In the genomic region with DNA sequence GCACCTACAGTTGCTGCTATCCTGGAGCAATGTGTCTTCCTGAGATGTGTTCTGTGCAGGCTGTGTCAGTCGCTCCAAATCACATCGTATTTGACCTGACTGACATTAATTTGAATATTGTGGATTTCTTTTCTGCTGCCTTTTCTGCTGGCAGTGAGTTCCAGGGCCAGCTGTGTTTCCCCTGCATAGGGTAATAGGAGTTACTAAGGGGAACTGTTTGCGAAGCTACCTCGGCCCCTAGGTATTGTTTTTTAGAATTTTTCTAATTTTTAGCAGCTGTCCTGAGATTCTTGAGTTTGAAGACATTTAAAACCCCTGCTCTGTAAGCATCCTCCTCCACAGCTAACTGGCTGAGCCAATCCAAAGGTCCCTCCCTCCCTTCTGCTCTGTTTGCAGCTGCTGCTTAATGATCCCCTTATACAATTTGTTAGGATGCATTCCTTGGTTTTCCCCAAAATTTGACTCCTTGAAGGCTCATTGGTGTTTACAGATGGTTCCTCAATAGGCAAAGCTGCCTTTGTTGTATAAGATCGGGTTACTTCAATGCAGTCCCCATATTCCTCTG, we compare ENCODE assay signal across 9 mouse cellular contexts. TPM values are rescaled to one million over a fixed set of nuclear protein-coding genes. Genes with fewer than 3 reads are reported as not detected.
DNase-seq lines count a peak whose midpoint lies in the region; ATAC-seq lines count a peak whose summit lies in the region.
"Had no signal": no experiment of that assay in that cellular context is flagged by ENCODE, and none has a peak within 500 bp of the region (broad histone marks: within the 10 kb centered on the region; RNA-seq: fewer than 3 reads in every experiment).

No protein-coding gene starts in this region.

- H3K4me3 ChIP-seq in kidney, embryonic 14.5 days (ENCODE audit: low read length): peak overlapping the region; percentile 52
- peak overlapping the region; percentile 65 for H3K4me3 ChIP-seq in embryonic facial prominence, embryonic 10.5 days
- peak overlapping the region; percentile 41 for H3K4me3 ChIP-seq in hindbrain, embryonic 12.5 days
- peak overlapping the region; percentile 54 for H3K4me3 ChIP-seq in midbrain, embryonic 12.5 days

- 19% methylated on average over 5 of the region's 5 CpGs for WGBS in kidney, embryonic 14.5 days
- 24% methylated on average over 5 of the region's 5 CpGs for WGBS in embryonic facial prominence, embryonic 10.5 days
- WGBS in hindbrain, embryonic 12.5 days: 34% methylated on average over 5 of the region's 5 CpGs
- 32% methylated on average over 5 of the region's 5 CpGs for WGBS in midbrain, embryonic 12.5 days

- H3K9ac ChIP-seq in kidney, embryonic 14.5 days (ENCODE audit: low read depth, low read length): peak overlapping the region; percentile 51; the same call in 1 of the 2 replicates
- peak overlapping the region; percentile 63; the same call in 1 of the 2 replicates for H3K9ac ChIP-seq in hindbrain, embryonic 12.5 days
- peak overlapping the region; percentile 65 for H3K9ac ChIP-seq in midbrain, embryonic 12.5 days (replicated peaks)

- no peak overlapping the region for H3K27ac ChIP-seq in kidney, embryonic 14.5 days (ENCODE audit: low read depth, low read length)
- H3K27ac ChIP-seq in embryonic facial prominence, embryonic 10.5 days (replicated peaks): peak overlapping the region; percentile 75; the same call in 1 of the 2 replicates
- H3K27ac ChIP-seq in hindbrain, embryonic 12.5 days: peak overlapping the region; percentile 75
- peak overlapping the region; percentile 82 for H3K27ac ChIP-seq in midbrain, embryonic 12.5 days (replicated peaks)
- H3K27ac ChIP-seq: macrophage had no signal

- H3K9me3 ChIP-seq in kidney, embryonic 14.5 days (ENCODE audit: control insufficient read depth, low read length): no peaks in the 10 kb centered on the region
- H3K9me3 ChIP-seq in embryonic facial prominence, embryonic 10.5 days: no peaks in the 10 kb centered on the region
- H3K9me3 ChIP-seq in hindbrain, embryonic 12.5 days (replicated peaks): no peaks in the 10 kb centered on the region
- no peaks in the 10 kb centered on the region for H3K9me3 ChIP-seq in midbrain, embryonic 12.5 days

- H3K27me3 ChIP-seq in kidney, embryonic 14.5 days (ENCODE audit: control insufficient read depth, insufficient read depth, low read length): no peaks in the 10 kb centered on the region
- no peaks in the 10 kb centered on the region; the same call in 1 of the 2 replicates for H3K27me3 ChIP-seq in embryonic facial prominence, embryonic 10.5 days (replicated peaks; ENCODE audit: low read depth, poor library complexity, severe bottlenecking)
- H3K27me3 ChIP-seq in hindbrain, embryonic 12.5 days: no peaks in the 10 kb centered on the region; the same call in 1 of the 2 replicates
- no peaks in the 10 kb centered on the region for H3K27me3 ChIP-seq in midbrain, embryonic 12.5 days

- no peaks in the 10 kb centered on the region for H3K4me1 ChIP-seq in kidney, embryonic 14.5 days (ENCODE audit: control insufficient read depth, insufficient read depth, low read length)
- H3K4me1 ChIP-seq in embryonic facial prominence, embryonic 10.5 days: peaks cover 7% of the 10 kb centered on the region
- H3K4me1 ChIP-seq in hindbrain, embryonic 12.5 days: peaks cover 3% of the 10 kb centered on the region; the same call in 1 of the 2 replicates
- peaks cover 4% of the 10 kb centered on the region; the same call in 1 of the 2 replicates for H3K4me1 ChIP-seq in midbrain, embryonic 12.5 days

- peak; percentile 54 for ATAC-seq in kidney, embryonic 14.5 days (ENCODE audit: low FRiP score, low TSS enrichment)
- peak; percentile 44 for ATAC-seq in hindbrain, embryonic 12.5 days (ENCODE audit: low FRiP score)
- ATAC-seq in midbrain, embryonic 12.5 days (ENCODE audit: low FRiP score, low read depth): peak; percentile 59

- no peak for DNase-seq in kidney, adult 18-20 months
- DNase-seq in embryonic facial prominence, embryonic 10.5 days (ENCODE audit: low spot score): no peak
- no peak for DNase-seq in urinary bladder, adult 2 months (ENCODE audit: low spot score)
- DNase-seq in ovary, postnatal 10 days (ENCODE audit: low spot score): no peak
- DNase-seq in layer of hippocampus, adult 9-10 months (ENCODE audit: low spot score): no peak

- H3K4me2 ChIP-seq in kidney, embryonic 14.5 days (replicated peaks; ENCODE audit: low read depth, low read length): peak overlapping the region; percentile 70
- peak overlapping the region; percentile 60 for H3K4me2 ChIP-seq in hindbrain, embryonic 12.5 days (replicated peaks)
- peak overlapping the region; percentile 68 for H3K4me2 ChIP-seq in midbrain, embryonic 12.5 days (replicated peaks)

- H3K36me3 ChIP-seq in kidney, embryonic 14.5 days (ENCODE audit: control insufficient read depth, insufficient read depth, low read length): no peaks in the 10 kb centered on the region
- H3K36me3 ChIP-seq in embryonic facial prominence, embryonic 10.5 days (replicated peaks): no peaks in the 10 kb centered on the region
- no peaks in the 10 kb centered on the region for H3K36me3 ChIP-seq in hindbrain, embryonic 12.5 days
- H3K36me3 ChIP-seq in midbrain, embryonic 12.5 days: no peaks in the 10 kb centered on the region

RNA-seq across cellular contexts. Expression of gene H2-M10.1, which starts 10.2 kb away (rescaled TPM):
- not detected in 2 replicates for polyA plus RNA-seq in kidney, embryonic 14.5 days (2014; fragmentation: Nextera tagmentation; extraction: Ambion mirVana)
- not detected in 2 replicates for polyA plus RNA-seq in embryonic facial prominence, embryonic 10.5 days (2016; fragmentation: Nextera tagmentation; extraction: Ambion mirVana)
- polyA plus RNA-seq in hindbrain, embryonic 12.5 days (2016; fragmentation: Nextera tagmentation; extraction: Ambion mirVana): not detected in 2 replicates
- polyA plus RNA-seq in midbrain, embryonic 12.5 days (2016; fragmentation: Nextera tagmentation; extraction: Ambion mirVana): not detected in 2 replicates
- not detected in 2 replicates for polyA plus RNA-seq in urinary bladder, adult 2 months (2012; rRNA removed)
- polyA plus RNA-seq: macrophage had no signal

RNA-seq across cellular contexts. Expression of gene H2-M10.2, which starts 29.5 kb away (rescaled TPM):
- 0.19 TPM in 1 of 2 replicates, not detected in the other for polyA plus RNA-seq in kidney, embryonic 14.5 days (2014; fragmentation: Nextera tagmentation; extraction: Ambion mirVana)
- 0.17 TPM in 1 of 2 replicates, not detected in the other for polyA plus RNA-seq in embryonic facial prominence, embryonic 10.5 days (2016; fragmentation: Nextera tagmentation; extraction: Ambion mirVana)
- 0.19 TPM in 1 of 2 replicates, not detected in the other for polyA plus RNA-seq in hindbrain, embryonic 12.5 days (2016; fragmentation: Nextera tagmentation; extraction: Ambion mirVana)
- polyA plus RNA-seq in midbrain, embryonic 12.5 days (2016; fragmentation: Nextera tagmentation; extraction: Ambion mirVana): 0.27 and 0.37 TPM in 2 replicates
- not detected in 2 replicates for polyA plus RNA-seq in urinary bladder, adult 2 months (2012; rRNA removed)
- polyA plus RNA-seq: macrophage had no signal

RNA-seq across cellular contexts. Expression of gene Trim39, which starts 43.7 kb away (rescaled TPM):
- polyA plus RNA-seq in kidney, embryonic 14.5 days (2014; fragmentation: Nextera tagmentation; extraction: Ambion mirVana): 11.5 and 16.7 TPM in 2 replicates
- polyA plus RNA-seq in embryonic facial prominence, embryonic 10.5 days (2016; fragmentation: Nextera tagmentation; extraction: Ambion mirVana): 22.5 and 24.2 TPM in 2 replicates
- polyA plus RNA-seq in hindbrain, embryonic 12.5 days (2016; fragmentation: Nextera tagmentation; extraction: Ambion mirVana): 26.0 and 28.6 TPM in 2 replicates
- 27.4 and 27.6 TPM in 2 replicates for polyA plus RNA-seq in midbrain, embryonic 12.5 days (2016; fragmentation: Nextera tagmentation; extraction: Ambion mirVana)
- 23.9 and 26.8 TPM in 2 replicates for polyA plus RNA-seq in urinary bladder, adult 2 months (2012; rRNA removed)

RNA-seq across cellular contexts. Expression of gene H2-M10.3, which starts 52.4 kb away (rescaled TPM):
- not detected in 2 replicates for polyA plus RNA-seq in kidney, embryonic 14.5 days (2014; fragmentation: Nextera tagmentation; extraction: Ambion mirVana)
- not detected in 2 replicates for polyA plus RNA-seq in embryonic facial prominence, embryonic 10.5 days (2016; fragmentation: Nextera tagmentation; extraction: Ambion mirVana)
- not detected in 2 replicates for polyA plus RNA-seq in hindbrain, embryonic 12.5 days (2016; fragmentation: Nextera tagmentation; extraction: Ambion mirVana)
- not detected in 2 replicates for polyA plus RNA-seq in midbrain, embryonic 12.5 days (2016; fragmentation: Nextera tagmentation; extraction: Ambion mirVana)
- polyA plus RNA-seq in urinary bladder, adult 2 months (2012; rRNA removed): not detected in 2 replicates
- polyA plus RNA-seq: macrophage had no signal

RNA-seq across cellular contexts. Expression of gene Rpp21, which starts 57.9 kb away (rescaled TPM):
- polyA plus RNA-seq in kidney, embryonic 14.5 days (2014; fragmentation: Nextera tagmentation; extraction: Ambion mirVana): 120 and 163 TPM in 2 replicates
- polyA plus RNA-seq in embryonic facial prominence, embryonic 10.5 days (2016; fragmentation: Nextera tagmentation; extraction: Ambion mirVana): 86.2 and 95.7 TPM in 2 replicates
- 75.5 and 89.2 TPM in 2 replicates for polyA plus RNA-seq in hindbrain, embryonic 12.5 days (2016; fragmentation: Nextera tagmentation; extraction: Ambion mirVana)
- 83.5 and 88.2 TPM in 2 replicates for polyA plus RNA-seq in midbrain, embryonic 12.5 days (2016; fragmentation: Nextera tagmentation; extraction: Ambion mirVana)
- 59.0 and 76.1 TPM in 2 replicates for polyA plus RNA-seq in urinary bladder, adult 2 months (2012; rRNA removed)
